Mouse (Mus musculus) MEL (cell line): ENCODE measurements at regions not wholly inside any gene's neighbourhood (a gene's known extent, or its start where the extent isn't known, plus 50 kb on each side); places are given as distances from the start of the nearest gene placed in this dataset.

Source experiments
- DNase-seq: peaks from one replicate; pipeline ENCODE4 v3.0.0; 2011; ENCODE audit warnings: low read depth, low spot score
- H3K27ac ChIP-seq: 2 replicates; pipeline ENCODE4 v1.5.1; 2012; ENCODE audit warnings: low read depth, mild to moderate bottlenecking, control low read depth, low read length, moderate library complexity; ENCODE audit not compliant: control insufficient read depth
- H3K27me3 ChIP-seq, 2 experiments: fragments of 150-350 bp in 1 of 2; sonication (generic) in 1 of 2; 2 replicates each; pipeline ENCODE4 v1.6.1; 2012; ENCODE audit warnings: low read length in 2 of 2, mild to moderate bottlenecking in 2 of 2, improper control_type of control experiment in 1 of 2, moderate library complexity in 1 of 2; ENCODE audit not compliant: insufficient read depth in 2 of 2, control insufficient read depth in 1 of 2
- H3K36me3 ChIP-seq, 2 experiments: 2 replicates each; pipeline ENCODE4 v1.6.1; 2012 to 2014; ENCODE audit warnings: low read length in 2 of 2, improper control_type of control experiment in 1 of 2, inconsistent platforms in 1 of 2, mild to moderate bottlenecking in 1 of 2; ENCODE audit not compliant: insufficient read depth in 2 of 2, control insufficient read depth in 1 of 2
- H3K4me1 ChIP-seq, 2 experiments: fragments of 150-350 bp in 1 of 2; sonication (generic) in 1 of 2; 2 replicates each; pipeline ENCODE4 v1.6.1; 2012; ENCODE audit warnings: low read length in 2 of 2, improper control_type of control experiment in 1 of 2, mild to moderate bottlenecking in 1 of 2; ENCODE audit not compliant: insufficient read depth in 2 of 2, control insufficient read depth in 1 of 2
- H3K4me3 ChIP-seq, 2 experiments: fragments of 150-350 bp in 1 of 2; sonication (generic) in 1 of 2; 2 replicates each; pipeline ENCODE4 v1.5.1; 2012; ENCODE audit warnings: low read depth in 2 of 2, low read length in 2 of 2, mild to moderate bottlenecking in 2 of 2, moderate library complexity in 2 of 2, control low read depth in 1 of 2, improper control_type of control experiment in 1 of 2; ENCODE audit not compliant: control insufficient read depth in 1 of 2, insufficient read depth in 1 of 2
- H3K79me2 ChIP-seq: 2 replicates; pipeline ENCODE4 v1.6.1; 2012; ENCODE audit warnings: mild to moderate bottlenecking, low read length, moderate library complexity; ENCODE audit not compliant: control insufficient read depth, poor library complexity, insufficient read depth
- H3K9ac ChIP-seq: 2 replicates; pipeline ENCODE4 v1.6.1; 2012; ENCODE audit warnings: low read depth, mild to moderate bottlenecking, control low read depth, low read length, moderate library complexity; ENCODE audit not compliant: control insufficient read depth, poor library complexity, severe bottlenecking
- H3K9me3 ChIP-seq: fragments of 150-350 bp; sonication (generic); replicated peaks from 2 replicates; pipeline ENCODE4 v1.6.1; 2012; ENCODE audit warnings: mild to moderate bottlenecking, low read length, improper control_type of control experiment, moderate library complexity; ENCODE audit not compliant: insufficient read depth
- CHD1 ChIP-seq: IDR thresholded peaks from 2 replicates; pipeline ENCODE4 v1.6.1; 2012; ENCODE audit warnings: low read depth, mild to moderate bottlenecking, inconsistent platforms, low read length, improper control_type of control experiment
- CHD2 ChIP-seq: IDR thresholded peaks from 2 replicates; pipeline ENCODE4 v1.6.1; 2011; ENCODE audit warnings: low read length, improper control_type of control experiment
- E2F4 ChIP-seq: IDR thresholded peaks from 2 replicates; pipeline ENCODE4 v1.6.1; 2011; ENCODE audit warnings: low read depth, low read length, improper control_type of control experiment, borderline replicate concordance
- ELF1 ChIP-seq: IDR thresholded peaks from 2 replicates; pipeline ENCODE4 v1.6.1; 2014; ENCODE audit warnings: low read depth, mild to moderate bottlenecking, inconsistent platforms, low read length, improper control_type of control experiment, moderate library complexity
- EP300 ChIP-seq, 2 experiments: IDR thresholded peaks; 2 replicates each; pipeline ENCODE4 v1.6.1; 2011; ENCODE audit warnings: improper control_type of control experiment in 2 of 2, low read length in 2 of 2, low read depth in 1 of 2, mild to moderate bottlenecking in 1 of 2
- ETS1 ChIP-seq: IDR thresholded peaks from 2 replicates; pipeline ENCODE4 v1.6.1; 2012; ENCODE audit warnings: low read depth, mild to moderate bottlenecking, inconsistent platforms, low read length, improper control_type of control experiment, moderate library complexity
- GATA1 ChIP-seq: IDR thresholded peaks from 2 replicates; pipeline ENCODE4 v1.6.1; 2011; ENCODE audit warnings: low read depth, low read length, improper control_type of control experiment
- JUND ChIP-seq: IDR thresholded peaks from 2 replicates; pipeline ENCODE4 v1.6.1; 2011; ENCODE audit warnings: low read depth, mild to moderate bottlenecking, improper control_type of control experiment, low read length
- KAT2A ChIP-seq: conservative IDR thresholded peaks from 2 replicates; pipeline ENCODE4 v1.6.1; 2012; ENCODE audit warnings: low read depth, low read length, improper control_type of control experiment, inconsistent platforms
- MAX ChIP-seq: IDR thresholded peaks from 2 replicates; pipeline ENCODE4 v1.6.1; 2011; ENCODE audit warnings: low read length, improper control_type of control experiment
- MAZ ChIP-seq: IDR thresholded peaks from 2 replicates; pipeline ENCODE4 v1.6.1; 2012; ENCODE audit warnings: low read depth, mild to moderate bottlenecking, inconsistent platforms, low read length, improper control_type of control experiment
- MEF2A ChIP-seq: IDR thresholded peaks from 2 replicates; pipeline ENCODE4 v1.6.1; 2014; ENCODE audit warnings: low read depth, mild to moderate bottlenecking, inconsistent platforms, low read length, improper control_type of control experiment; ENCODE audit not compliant: poor library complexity, insufficient replicate concordance, severe bottlenecking; ENCODE audit errors: extremely low read depth
- MXI1 ChIP-seq: IDR thresholded peaks from 2 replicates; pipeline ENCODE4 v1.6.1; 2011; ENCODE audit warnings: mild to moderate bottlenecking, low read depth, low read length, improper control_type of control experiment
- MYC ChIP-seq: IDR thresholded peaks from 2 replicates; pipeline ENCODE4 v1.6.1; 2011; ENCODE audit warnings: low read depth, mild to moderate bottlenecking, low read length, improper control_type of control experiment, moderate library complexity
- POLR2AphosphoS2 ChIP-seq: IDR thresholded peaks from 2 replicates; pipeline ENCODE4 v1.6.1; 2011; ENCODE audit warnings: low read length, improper control_type of control experiment
- POLR2AphosphoS5 ChIP-seq: IDR thresholded peaks from 2 replicates; pipeline ENCODE4 v1.6.1; 2012; ENCODE audit warnings: low read depth, borderline replicate concordance, mild to moderate bottlenecking, inconsistent platforms, low read length, moderate library complexity, mixed read lengths
- RAD21 ChIP-seq: IDR thresholded peaks from 2 replicates; pipeline ENCODE4 v1.6.1; 2011; ENCODE audit warnings: mild to moderate bottlenecking, low read depth, low read length, improper control_type of control experiment
- RCOR1 ChIP-seq: IDR thresholded peaks from 2 replicates; pipeline ENCODE4 v1.6.1; 2012; ENCODE audit warnings: low read depth, mild to moderate bottlenecking, inconsistent platforms, low read length, improper control_type of control experiment
- TAL1 ChIP-seq: IDR thresholded peaks from 2 replicates; pipeline ENCODE4 v1.6.1; 2012; ENCODE audit warnings: mild to moderate bottlenecking, inconsistent platforms, low read length, moderate library complexity, mixed read lengths
- TBP ChIP-seq: IDR thresholded peaks from 2 replicates; pipeline ENCODE4 v1.8.0; 2011; ENCODE audit warnings: low read depth, low read length, improper control_type of control experiment
- TCF12 ChIP-seq: IDR thresholded peaks from 2 replicates; pipeline ENCODE4 v1.6.1; 2014; ENCODE audit warnings: low read depth, mild to moderate bottlenecking, inconsistent platforms, low read length, improper control_type of control experiment, moderate library complexity
- USF1 ChIP-seq: IDR thresholded peaks from 2 replicates; pipeline ENCODE4 v1.6.1; 2014; ENCODE audit warnings: low read depth, mild to moderate bottlenecking, inconsistent platforms, low read length, improper control_type of control experiment, moderate library complexity
- ZC3H11A ChIP-seq: IDR thresholded peaks from 2 replicates; pipeline ENCODE4 v1.6.1; 2012; ENCODE audit warnings: low read depth, mild to moderate bottlenecking, inconsistent platforms, low read length, improper control_type of control experiment
- ZKSCAN1 ChIP-seq: IDR thresholded peaks from 2 replicates; pipeline ENCODE4 v1.6.1; 2012; ENCODE audit warnings: low read depth, mild to moderate bottlenecking, inconsistent platforms, low read length, improper control_type of control experiment, moderate library complexity
- ZMIZ1 ChIP-seq: IDR thresholded peaks from 2 replicates; pipeline ENCODE4 v1.6.1; 2012; ENCODE audit warnings: low read depth, mild to moderate bottlenecking, inconsistent platforms, low read length, improper control_type of control experiment, moderate library complexity

DNA sequence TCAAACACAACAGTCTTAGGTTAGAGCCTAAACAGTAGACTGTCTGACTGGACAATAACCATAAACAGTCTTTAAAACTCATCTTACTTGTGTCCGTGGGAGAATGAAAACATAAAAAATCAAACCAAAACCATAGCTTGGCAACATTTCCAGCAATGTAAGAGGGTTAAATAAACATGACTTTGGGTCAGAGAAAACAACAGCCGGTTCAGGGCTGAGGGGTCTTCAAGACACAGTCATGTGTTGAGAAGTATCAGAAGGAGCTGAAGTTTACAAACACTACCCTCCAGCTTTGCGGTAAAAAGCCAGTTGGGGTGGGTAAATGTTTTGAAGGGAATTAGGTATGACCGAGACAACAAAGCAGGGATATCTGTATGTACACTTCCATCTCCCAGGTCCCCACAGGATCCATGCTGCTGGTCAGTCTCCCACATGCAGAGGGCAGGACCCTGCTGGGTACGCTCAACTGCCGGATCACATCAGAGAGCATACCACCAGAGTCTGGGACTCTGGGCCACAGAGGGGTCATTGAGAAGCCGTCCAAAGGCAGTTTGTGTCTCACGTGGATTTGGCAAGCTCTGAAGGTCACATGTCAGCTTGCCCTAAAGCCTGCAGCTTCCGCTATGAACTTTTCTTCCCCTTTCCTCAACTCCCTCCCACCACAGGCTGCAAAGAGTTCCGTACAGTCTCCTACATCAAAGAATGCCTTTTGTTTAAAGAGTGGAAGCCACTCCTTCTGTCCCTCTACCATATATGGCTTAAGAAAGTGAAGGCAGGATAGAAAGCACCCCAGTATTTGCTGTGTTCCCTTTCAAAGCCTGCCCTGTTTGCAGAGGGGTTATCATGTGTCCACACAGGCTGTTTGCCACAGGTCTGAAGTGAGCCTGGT lies 103.9 kb upstream of the Thbs1 start:
- DNase-seq: no peak
- Histone ChIP-seq H3K4me1 (no peaks in the 10 kb centered on the region), H3K27ac (no peak overlapping the region), H3K4me3 (no peak overlapping the region), H3K27me3 (no peaks in the 10 kb centered on the region), H3K9me3 (no peaks in the 10 kb centered on the region), H3K36me3 (no peaks in the 10 kb centered on the region), H3K9ac (no peak overlapping the region), H3K79me2 (no peaks in the 10 kb centered on the region)
- TF ChIP-seq ZMIZ1: no peak
- TF ChIP-seq CHD2: no peak
- no peak for TF ChIP-seq ETS1
- TF ChIP-seq MEF2A: no peak
- no peak for TF ChIP-seq MYC
- TF ChIP-seq MXI1: no peak
- no peak for TF ChIP-seq GATA1
- no peak for TF ChIP-seq ZKSCAN1
- TF ChIP-seq POLR2AphosphoS5: no peak
- no peak for TF ChIP-seq POLR2AphosphoS2
- no peak for TF ChIP-seq USF1
- TF ChIP-seq RAD21: no peak
- no peak for TF ChIP-seq EP300 (IDR thresholded peaks at IDR 0.05; ENCODE audit: low read depth in 1 of 2, low read length in 2 of 2)
- TF ChIP-seq JUND: no peak
- TF ChIP-seq TCF12: no peak
- no peak for TF ChIP-seq RCOR1
- TF ChIP-seq CHD1: no peak

DNA sequence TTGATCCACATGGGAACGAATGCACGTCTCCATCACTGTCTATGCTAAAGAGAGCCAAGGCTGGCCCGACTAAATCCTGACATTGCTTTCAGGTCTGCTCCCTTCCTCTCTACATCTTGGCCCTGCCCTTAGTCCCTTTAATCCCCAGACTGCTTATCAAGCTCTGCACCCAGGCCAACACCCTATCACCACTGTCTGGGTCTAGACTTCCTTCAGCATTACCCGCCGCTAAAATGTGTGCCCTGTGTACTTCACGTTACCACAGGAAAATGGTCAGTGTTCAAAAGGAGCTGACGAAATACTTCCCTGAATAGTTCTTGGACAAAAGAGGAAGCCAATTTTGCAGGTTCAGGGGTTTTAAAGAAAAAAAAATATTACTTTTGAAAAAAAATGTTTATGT lies 100.0 kb upstream of the Thbs1 start:
- H3K4me1 ChIP-seq: no peaks in the 10 kb centered on the region
- H3K27ac ChIP-seq: no peak overlapping the region
- no peak overlapping the region for H3K4me3 ChIP-seq
- no peaks in the 10 kb centered on the region for H3K36me3 ChIP-seq
- no peak overlapping the region for H3K9ac ChIP-seq
- H3K27me3 ChIP-seq: no peaks in the 10 kb centered on the region
- no peak for DNase-seq
- no peaks in the 10 kb centered on the region for H3K9me3 ChIP-seq
- no peaks in the 10 kb centered on the region for H3K79me2 ChIP-seq
- no peak for TF ChIP-seq E2F4
- TF ChIP-seq ZMIZ1: no peak
- no peak for TF ChIP-seq ELF1
- TF ChIP-seq CHD2: no peak
- TF ChIP-seq ETS1: no peak
- TF ChIP-seq TCF12: no peak
- TF ChIP-seq MAZ: no peak
- TF ChIP-seq MXI1: no peak
- no peak for TF ChIP-seq MEF2A
- TF ChIP-seq ZC3H11A: no peak
- no peak for TF ChIP-seq TAL1
- TF ChIP-seq USF1: no peak
- no peak for TF ChIP-seq EP300 (IDR thresholded peaks at IDR 0.05; ENCODE audit: low read depth in 1 of 2, low read length in 2 of 2)
- TF ChIP-seq TBP: no peak
- no peak for TF ChIP-seq KAT2A
- no peak for TF ChIP-seq MAX
- TF ChIP-seq, all 39 proteins: peak for 0
